Mouse (Mus musculus): ENCODE measurements at regions not wholly inside any gene's neighbourhood (a gene's known extent, or its start where the extent isn't known, plus 50 kb on each side); places are given as distances from the start of the nearest gene placed in this dataset.

DNA sequence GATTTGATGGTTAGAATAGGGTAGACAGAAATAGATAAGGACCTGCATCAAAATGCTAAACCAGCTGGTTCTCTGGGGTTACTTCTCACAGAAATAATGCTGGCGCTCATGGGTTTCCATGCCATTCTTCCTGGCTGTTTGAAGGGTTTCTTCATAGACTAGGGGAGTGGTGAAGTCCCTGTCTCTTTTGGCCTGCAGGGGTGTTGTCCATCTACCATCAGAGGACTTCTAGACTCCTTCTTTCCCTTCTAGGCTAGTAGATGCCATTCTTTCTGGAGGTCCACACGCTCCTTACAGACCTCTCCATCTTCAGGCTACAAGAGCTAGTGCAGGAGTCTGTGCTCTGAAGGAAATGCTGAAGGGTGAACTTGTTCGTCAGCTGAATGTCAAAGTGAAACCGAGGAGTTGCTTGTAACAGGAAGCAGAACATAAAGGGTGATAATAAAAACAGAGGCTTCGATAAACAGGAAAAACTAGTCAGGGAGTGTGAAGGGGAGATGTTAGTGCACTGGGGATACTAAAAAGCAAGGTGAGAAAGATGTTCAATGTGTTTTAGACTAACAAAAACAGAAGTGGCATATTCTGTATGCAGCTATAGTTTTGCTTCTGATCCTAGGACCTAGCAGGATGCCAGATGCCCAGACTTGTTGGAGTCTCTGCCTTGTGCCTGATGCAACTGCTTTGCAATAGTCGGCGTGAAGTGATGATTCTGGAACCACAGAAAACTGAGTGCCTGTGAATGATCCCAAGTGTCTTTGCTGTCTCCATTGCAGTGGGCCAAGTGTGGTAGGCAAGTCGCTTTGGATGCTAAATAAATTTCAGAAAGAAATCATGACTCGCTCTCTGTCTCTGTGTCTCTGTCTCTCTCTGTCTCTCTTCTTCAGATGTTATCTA, 335.1 kb downstream of the Rnd3 start:
- no peak overlapping the region for H3K4me3 ChIP-seq (ENCODE audit: insufficient read depth in 1 of 2, low read depth in 1 of 2, low read length in 2 of 2, poor library complexity in 1 of 2, severe bottlenecking in 1 of 2)
- no peak overlapping the region for H3K9ac ChIP-seq (ENCODE audit: insufficient read depth, low read depth, low read length, poor library complexity, severe bottlenecking)
- no peak for DNase-seq (ENCODE audit: low read depth, low spot score)
- no peak overlapping the region for H3K27ac ChIP-seq (ENCODE audit: insufficient read depth, low read depth, low read length, poor library complexity, severe bottlenecking)
- H3K4me1 ChIP-seq (ENCODE audit: control insufficient read depth in 2 of 2, insufficient read depth in 2 of 2, low read length in 2 of 2, poor library complexity in 1 of 2), result no peaks in the 10 kb centered on the region
- TF ChIP-seq CHD2 (IDR thresholded peaks at IDR 0.05; ENCODE audit: low read depth, low read length) (no peak), ZC3H11A (IDR thresholded peaks at IDR 0.05; ENCODE audit: borderline replicate concordance, low read depth, low read length) (no peak), ZNF384 (IDR thresholded peaks at IDR 0.05; ENCODE audit: low read depth, low read length) (no peak), MAFK (IDR thresholded peaks at IDR 0.05; ENCODE audit: insufficient read depth, low read depth, low read length) (no peak), HCFC1 (IDR thresholded peaks at IDR 0.05; ENCODE audit: borderline replicate concordance, insufficient read depth, low read length) (no peak)
- H3K9me3 ChIP-seq (ENCODE audit: control insufficient read depth, insufficient read depth, low read depth, low read length), result no peaks in the 10 kb centered on the region
- in situ Hi-C loops (cut with MboI; ENCODE audit: low sequenced_read_pairs in 2 of 2, unreplicated experiment in 2 of 2), result no loop called here
- H3K36me3 ChIP-seq (ENCODE audit: control insufficient read depth, insufficient read depth, low read length, poor library complexity, severe bottlenecking), result no peaks in the 10 kb centered on the region

- H3K9me3 ChIP-seq (ENCODE audit: control insufficient read depth, insufficient read depth, low read depth, low read length), result no peaks in the 10 kb centered on the region
- no peak for DNase-seq (ENCODE audit: low read depth, low spot score)
- TF ChIP-seq HCFC1 (IDR thresholded peaks at IDR 0.05; ENCODE audit: borderline replicate concordance, insufficient read depth, low read length) (no peak), ZC3H11A (IDR thresholded peaks at IDR 0.05; ENCODE audit: borderline replicate concordance, low read depth, low read length) (no peak), MAFK (IDR thresholded peaks at IDR 0.05; ENCODE audit: insufficient read depth, low read depth, low read length) (no peak), CHD2 (IDR thresholded peaks at IDR 0.05; ENCODE audit: low read depth, low read length) (no peak), ZNF384 (IDR thresholded peaks at IDR 0.05; ENCODE audit: low read depth, low read length) (no peak)
- no peak overlapping the region for H3K9ac ChIP-seq (ENCODE audit: insufficient read depth, low read depth, low read length, poor library complexity, severe bottlenecking)
- in situ Hi-C loops (cut with MboI; ENCODE audit: low sequenced_read_pairs in 2 of 2, unreplicated experiment in 2 of 2), result no loop called here
- H3K4me1 ChIP-seq (ENCODE audit: control insufficient read depth in 2 of 2, insufficient read depth in 2 of 2, low read length in 2 of 2, poor library complexity in 1 of 2), result no peaks in the 10 kb centered on the region
- no peak overlapping the region for H3K27ac ChIP-seq (ENCODE audit: insufficient read depth, low read depth, low read length, poor library complexity, severe bottlenecking)
- H3K36me3 ChIP-seq (ENCODE audit: control insufficient read depth, insufficient read depth, low read length, poor library complexity, severe bottlenecking), result no peaks in the 10 kb centered on the region
- no peak overlapping the region for H3K4me3 ChIP-seq (ENCODE audit: insufficient read depth in 1 of 2, low read depth in 1 of 2, low read length in 2 of 2, poor library complexity in 1 of 2, severe bottlenecking in 1 of 2)
Observed at GRCm38 (mm10) chr2:50812296-50812695, 336.6 kb downstream of the Rnd3 start.

DNA sequence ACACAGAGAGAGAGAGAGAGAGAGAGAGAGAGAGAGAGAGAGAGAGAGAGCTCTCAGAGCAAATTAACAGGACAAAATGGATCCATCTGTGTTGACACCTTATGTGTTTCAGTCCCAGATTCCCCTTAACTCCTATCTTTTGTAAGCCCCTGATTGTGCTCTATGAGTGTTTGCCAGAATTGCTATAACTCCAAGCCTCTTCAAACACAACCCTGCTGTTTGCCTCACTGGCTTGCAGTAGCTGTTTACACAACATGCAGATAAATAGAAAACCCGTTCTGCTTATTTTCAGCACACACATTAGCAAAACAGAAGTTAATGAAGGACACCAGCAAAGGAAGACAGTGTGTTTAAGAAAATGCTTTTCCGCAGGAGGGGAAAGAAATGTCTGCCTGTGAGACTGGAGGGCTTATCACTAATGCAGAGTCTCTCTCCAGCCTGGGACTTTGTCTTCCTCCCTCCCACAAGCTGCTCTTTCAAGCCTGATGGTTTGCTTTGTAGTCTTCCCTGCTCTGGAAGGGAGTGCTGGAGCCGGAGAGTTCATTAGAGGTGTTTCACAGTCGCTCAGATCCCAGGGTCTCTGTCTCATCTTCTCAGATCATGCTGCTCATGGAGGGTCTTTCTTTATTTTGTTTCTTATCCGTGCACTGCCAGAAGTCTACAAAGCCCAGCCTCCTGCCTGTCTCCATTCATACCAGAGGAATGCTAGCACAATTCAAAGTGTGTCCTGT, 338.4 kb downstream of the Rnd3 start:
- in situ Hi-C loops (cut with MboI; ENCODE audit: low sequenced_read_pairs in 2 of 2, unreplicated experiment in 2 of 2), result no loop called here
- H3K27ac ChIP-seq (ENCODE audit: insufficient read depth, low read depth, low read length, poor library complexity, severe bottlenecking), result no peak overlapping the region
- no peak overlapping the region for H3K9ac ChIP-seq (ENCODE audit: insufficient read depth, low read depth, low read length, poor library complexity, severe bottlenecking)
- H3K4me1 ChIP-seq (ENCODE audit: control insufficient read depth in 2 of 2, insufficient read depth in 2 of 2, low read length in 2 of 2, poor library complexity in 1 of 2), result no peaks in the 10 kb centered on the region
- no peaks in the 10 kb centered on the region for H3K9me3 ChIP-seq (ENCODE audit: control insufficient read depth, insufficient read depth, low read depth, low read length)
- H3K36me3 ChIP-seq (ENCODE audit: control insufficient read depth, insufficient read depth, low read length, poor library complexity, severe bottlenecking), result no peaks in the 10 kb centered on the region
- no peak for TF ChIP-seq CHD2 (IDR thresholded peaks at IDR 0.05; ENCODE audit: low read depth, low read length)
- no peak for TF ChIP-seq ZC3H11A (IDR thresholded peaks at IDR 0.05; ENCODE audit: borderline replicate concordance, low read depth, low read length)
- no peak for TF ChIP-seq ZNF384 (IDR thresholded peaks at IDR 0.05; ENCODE audit: low read depth, low read length)
- no peak for TF ChIP-seq MAFK (IDR thresholded peaks at IDR 0.05; ENCODE audit: insufficient read depth, low read depth, low read length)
- TF ChIP-seq HCFC1 (IDR thresholded peaks at IDR 0.05; ENCODE audit: borderline replicate concordance, insufficient read depth, low read length), result no peak
- no peak for DNase-seq (ENCODE audit: low read depth, low spot score)
- no peak overlapping the region for H3K4me3 ChIP-seq (ENCODE audit: insufficient read depth in 1 of 2, low read depth in 1 of 2, low read length in 2 of 2, poor library complexity in 1 of 2, severe bottlenecking in 1 of 2)

DNA sequence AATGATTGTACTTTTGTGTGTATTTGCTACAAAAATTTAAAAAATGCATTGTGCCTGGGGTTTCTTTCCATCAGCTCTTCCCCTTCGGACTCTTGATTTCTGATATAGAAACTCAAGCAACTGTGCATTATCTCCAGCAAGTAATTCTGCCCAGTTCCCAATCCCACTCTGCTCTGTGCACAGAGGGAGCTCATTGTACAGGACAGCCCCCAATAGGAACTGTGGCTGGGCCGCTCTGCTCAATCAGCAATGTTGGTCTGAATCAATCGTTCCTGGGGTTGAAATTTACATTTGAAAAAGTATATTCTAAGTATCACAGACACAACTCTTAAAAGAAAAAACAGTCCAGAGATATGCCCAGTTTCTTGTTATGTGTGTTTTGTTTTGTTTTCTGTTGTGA, 339.1 kb downstream of the Rnd3 start:
- TF ChIP-seq ZC3H11A (IDR thresholded peaks at IDR 0.05; ENCODE audit: borderline replicate concordance, low read depth, low read length) (no peak), MAFK (IDR thresholded peaks at IDR 0.05; ENCODE audit: insufficient read depth, low read depth, low read length) (no peak), HCFC1 (IDR thresholded peaks at IDR 0.05; ENCODE audit: borderline replicate concordance, insufficient read depth, low read length) (no peak), CHD2 (IDR thresholded peaks at IDR 0.05; ENCODE audit: low read depth, low read length) (no peak), ZNF384 (IDR thresholded peaks at IDR 0.05; ENCODE audit: low read depth, low read length) (no peak)
- no peak overlapping the region for H3K27ac ChIP-seq (ENCODE audit: insufficient read depth, low read depth, low read length, poor library complexity, severe bottlenecking)

More for the DNA sequence above, 339.1 kb downstream of the Rnd3 start:
- no peaks in the 10 kb centered on the region for H3K36me3 ChIP-seq (ENCODE audit: control insufficient read depth, insufficient read depth, low read length, poor library complexity, severe bottlenecking)
- in situ Hi-C loops (cut with MboI; ENCODE audit: low sequenced_read_pairs in 2 of 2, unreplicated experiment in 2 of 2), result no loop called here
- H3K9ac ChIP-seq (ENCODE audit: insufficient read depth, low read depth, low read length, poor library complexity, severe bottlenecking), result no peak overlapping the region
- H3K9me3 ChIP-seq (ENCODE audit: control insufficient read depth, insufficient read depth, low read depth, low read length), result no peaks in the 10 kb centered on the region
- DNase-seq (ENCODE audit: low read depth, low spot score), result no peak
- no peak overlapping the region for H3K4me3 ChIP-seq (ENCODE audit: insufficient read depth in 1 of 2, low read depth in 1 of 2, low read length in 2 of 2, poor library complexity in 1 of 2, severe bottlenecking in 1 of 2)
- no peaks in the 10 kb centered on the region for H3K4me1 ChIP-seq (ENCODE audit: control insufficient read depth in 2 of 2, insufficient read depth in 2 of 2, low read length in 2 of 2, poor library complexity in 1 of 2)
